Mouse (Mus musculus): Measurements from ENCODE around the gene Mtnr1b.
A peak's percentile ranks its signal among the peaks of the same experiment; 100 is the strongest.
"Not testable (repeated sequence)": the region's sequence is repeated elsewhere in the genome, so short reads cannot be mapped to it uniquely, and the experiment has no call there.

Mtnr1b gene

GRCm38 (mm10) chr9:15874506-15875160, at the start of gene Mtnr1b:
Gene Mtnr1b (minus strand): TSS chr9:15874556.
- DNase-seq (ENCODE audit: low read depth, low spot score), result no peak

DNA sequence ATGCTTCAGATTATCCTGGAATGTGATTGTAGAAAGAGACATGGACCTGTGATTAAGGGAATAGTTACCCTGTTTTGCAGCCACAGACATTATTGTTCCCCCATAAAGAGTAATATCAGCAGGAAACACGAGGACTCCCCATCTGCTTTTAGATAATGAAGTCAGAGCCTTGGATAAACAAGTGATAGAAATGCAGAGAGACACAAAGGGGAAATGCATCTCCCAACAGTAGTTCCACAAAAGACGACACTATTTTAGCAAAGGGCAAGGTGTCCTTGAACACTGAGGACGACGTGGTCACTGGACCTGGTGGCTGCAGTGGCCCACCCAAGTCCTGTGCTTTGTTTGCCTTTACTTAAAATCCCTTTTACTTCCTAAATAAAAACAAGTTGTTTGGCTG, 45.9 kb upstream of the Mtnr1b start:
- no peak for DNase-seq (ENCODE audit: low read depth, low spot score)

DNA sequence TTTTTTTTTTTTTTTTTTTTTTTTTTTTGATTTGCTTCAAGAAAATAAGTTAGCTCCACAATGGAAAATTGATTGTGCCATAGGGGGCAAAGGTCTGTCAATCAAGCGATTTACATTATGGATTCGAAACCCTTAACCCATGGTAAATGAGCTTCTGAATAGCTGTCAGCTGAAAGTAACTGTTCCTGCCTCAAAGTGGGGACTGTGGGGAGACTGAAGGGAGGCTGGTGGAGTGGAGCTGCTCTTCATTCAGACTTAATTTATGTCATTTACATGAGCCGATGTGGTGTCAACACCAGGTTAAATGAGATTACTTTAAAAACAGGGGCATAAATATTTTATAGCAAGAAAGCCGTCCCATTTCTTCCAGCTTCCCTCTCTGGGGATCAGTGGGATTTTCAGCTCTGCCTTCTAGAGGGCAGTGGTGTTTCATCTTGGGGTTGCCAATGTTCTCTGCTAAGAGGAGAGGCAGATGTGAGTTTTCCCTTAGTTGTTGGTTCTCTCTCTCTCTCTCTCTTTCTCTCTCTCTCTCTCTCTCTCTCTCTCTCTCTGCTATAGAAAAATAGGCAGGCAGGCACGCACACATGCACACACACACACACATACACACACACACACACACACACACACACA, 45.1 kb upstream of the Mtnr1b start:
- DNase-seq (ENCODE audit: low read depth, low spot score), result no peak

DNA sequence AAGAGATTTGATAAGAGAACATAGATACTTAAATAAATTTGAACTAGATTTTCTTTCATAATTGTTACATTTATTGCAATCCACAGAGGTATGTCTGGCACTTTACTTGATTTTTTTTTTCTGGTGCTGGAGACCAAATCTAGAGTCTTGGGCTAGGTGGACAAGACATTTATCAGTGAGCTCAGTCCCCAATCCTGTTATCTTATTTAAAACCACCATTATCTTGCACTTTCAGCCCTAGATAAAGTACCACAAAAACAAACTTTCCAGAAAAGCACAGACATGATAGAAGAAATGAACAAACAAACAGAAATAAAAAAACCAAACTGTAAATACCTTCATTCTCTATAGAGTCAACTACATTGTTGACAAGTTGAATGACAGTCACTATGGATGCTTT, 42.2 kb upstream of the Mtnr1b start:
- no peak for DNase-seq (ENCODE audit: low read depth, low spot score)

DNA sequence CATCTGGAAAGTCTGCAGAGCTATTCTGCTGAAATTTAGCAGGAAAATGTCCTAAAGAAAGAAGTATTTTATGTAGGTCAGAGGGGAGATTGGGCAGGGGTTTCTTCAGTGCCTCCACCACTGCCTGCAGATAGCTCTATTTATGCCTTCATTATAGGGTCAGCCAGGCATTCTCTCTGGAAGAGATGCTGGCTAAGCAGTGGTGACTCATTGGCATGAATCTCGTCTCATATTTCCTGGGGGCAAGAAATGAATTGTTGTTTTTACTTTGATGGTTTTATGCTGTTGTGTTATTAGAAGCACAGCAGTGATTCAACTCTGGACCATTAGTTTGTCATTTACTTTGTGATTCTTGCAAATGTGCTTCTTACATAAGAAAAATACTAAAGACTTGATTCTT, 38.4 kb upstream of the Mtnr1b start:
- DNase-seq (ENCODE audit: low read depth, low spot score), result no peak

DNA sequence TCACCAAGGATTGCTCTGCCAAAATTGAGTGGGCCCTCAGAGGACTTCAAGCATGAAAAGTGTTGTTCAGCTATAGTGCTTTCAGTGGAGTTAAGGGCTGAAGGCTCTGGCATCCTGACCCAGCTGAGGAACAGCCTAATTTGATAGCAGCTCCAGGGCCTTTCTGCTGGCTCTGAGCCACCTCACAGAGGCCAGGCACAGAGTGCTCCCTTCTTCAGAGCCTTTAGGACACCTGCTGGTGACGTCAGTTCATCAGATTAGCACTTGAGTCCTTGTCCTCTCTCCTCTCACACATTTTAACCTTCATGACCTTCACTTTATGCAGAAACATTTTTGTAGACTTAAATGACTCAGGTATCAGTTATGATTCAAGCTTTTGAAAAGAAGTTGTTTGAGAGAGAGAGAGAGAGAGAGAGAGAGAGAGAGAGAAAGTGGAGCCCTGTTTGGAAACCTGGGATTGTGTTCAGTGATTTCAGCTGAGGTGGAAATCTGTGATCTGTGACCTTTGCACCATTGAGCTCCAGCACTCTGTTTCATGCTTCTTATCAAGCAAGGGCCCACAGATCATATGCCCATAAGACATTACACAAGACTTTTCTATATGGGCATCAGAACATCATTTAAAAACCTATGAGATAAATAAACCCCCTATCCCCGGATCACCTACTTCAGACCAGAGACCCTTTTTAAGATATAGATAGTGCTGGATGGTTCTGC, 35.2 kb upstream of the Mtnr1b start:
- DNase-seq (ENCODE audit: low read depth, low spot score), result no peak

DNA sequence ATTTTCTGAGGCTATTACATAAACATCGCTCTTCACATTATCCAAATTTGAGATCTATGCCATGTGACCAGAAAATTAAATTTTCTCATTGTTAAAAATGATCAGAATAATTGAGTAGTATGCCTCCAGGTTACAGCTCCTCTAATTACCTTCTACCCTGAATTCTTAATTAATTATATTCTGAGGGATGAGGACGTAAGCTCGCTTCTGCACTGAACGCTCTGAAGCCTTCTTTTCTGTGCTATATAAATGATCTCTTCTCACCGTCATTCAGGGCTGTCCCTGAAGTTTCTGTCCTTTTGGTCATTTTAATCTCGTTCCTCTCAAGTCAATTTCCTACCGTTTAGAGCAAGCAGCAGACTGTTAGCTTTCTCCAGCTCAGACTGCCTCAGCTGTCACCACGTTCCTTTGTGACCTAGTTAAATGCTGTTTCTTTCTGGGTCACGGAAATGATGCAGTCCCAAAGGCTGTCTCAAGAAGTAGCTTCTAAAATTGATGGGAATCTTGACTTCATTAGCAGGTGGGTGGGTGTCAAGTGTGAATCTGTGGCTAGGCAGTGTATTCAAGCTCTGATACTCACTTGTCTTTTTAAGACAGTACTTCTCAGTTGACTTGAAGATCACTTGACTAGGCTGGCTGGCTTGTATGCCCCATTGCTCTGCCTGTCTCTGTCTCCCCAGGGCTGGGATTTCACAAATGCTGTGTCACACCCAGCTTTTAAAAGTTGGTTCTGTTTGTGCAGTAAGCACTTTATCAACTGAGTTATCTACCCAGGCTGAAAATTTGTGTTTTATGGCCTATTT, 29.8 kb upstream of the Mtnr1b start:
- no peak for DNase-seq (ENCODE audit: low read depth, low spot score)

GRCm38 (mm10) chr9:15898112-15898511, 23.8 kb upstream of the Mtnr1b start:
- no peak for DNase-seq (ENCODE audit: low read depth, low spot score)

DNA sequence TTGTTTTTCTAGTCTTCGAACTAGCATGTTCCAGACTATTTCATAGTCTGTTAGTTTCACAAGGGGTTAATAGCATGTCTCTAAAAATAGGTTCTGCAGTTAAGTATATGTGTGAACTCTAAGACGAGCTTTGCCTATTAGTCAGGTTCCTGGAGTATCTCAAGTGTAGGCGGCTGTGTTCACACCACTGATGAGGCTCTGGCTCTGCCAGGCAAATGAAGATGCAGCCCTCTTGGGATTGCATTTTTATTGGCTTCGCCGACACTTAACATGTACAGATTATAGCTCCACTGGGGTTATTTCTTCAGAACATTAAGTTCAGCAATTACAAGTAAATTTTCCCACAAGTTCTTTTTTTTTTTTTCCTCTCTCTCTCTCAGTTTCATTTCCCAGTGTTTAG, 12.4 kb upstream of the Mtnr1b start:
- no peak for DNase-seq (ENCODE audit: low read depth, low spot score)

DNA sequence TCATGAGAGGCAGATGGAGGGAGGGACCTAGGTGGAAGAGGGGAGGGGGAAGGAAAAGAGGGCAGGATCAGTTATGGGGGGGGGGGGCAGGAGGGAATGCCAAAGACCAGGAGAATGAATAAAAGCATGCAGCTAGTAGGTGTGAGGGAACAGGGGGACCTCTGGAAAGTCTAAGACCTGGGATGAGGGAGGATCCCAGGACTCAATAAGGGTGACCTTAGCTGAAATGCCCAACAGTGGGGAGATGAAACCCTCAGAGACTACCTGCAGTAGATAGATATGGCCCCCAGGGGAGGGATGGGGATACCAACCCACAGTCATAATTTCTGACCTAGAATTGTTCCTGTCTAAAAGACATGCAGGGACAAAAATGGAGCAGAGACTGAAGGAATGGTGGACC, 6.4 kb upstream of the Mtnr1b start:
- no peak for DNase-seq (ENCODE audit: low read depth, low spot score)

DNA sequence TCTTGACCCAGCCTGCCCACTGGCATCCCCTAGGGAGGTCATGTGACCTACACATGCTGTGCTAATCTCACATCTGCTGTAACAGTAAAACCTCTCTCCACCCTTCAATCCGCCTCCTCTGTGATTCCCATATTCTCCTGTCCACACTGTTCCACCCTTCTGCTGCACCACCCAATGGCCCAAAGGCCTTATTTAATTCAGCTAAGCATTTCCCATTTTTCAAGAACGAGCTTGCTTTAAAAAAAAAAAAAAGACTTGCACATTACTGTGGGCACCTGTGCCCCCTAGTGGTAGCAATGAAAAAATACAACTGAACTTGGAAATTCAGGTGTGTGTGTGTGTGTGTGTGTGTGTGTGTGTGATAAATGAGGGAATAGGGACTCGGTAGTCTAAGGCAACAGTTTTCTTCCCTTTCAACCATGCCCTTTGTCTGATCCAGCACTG, 5.8 kb upstream of the Mtnr1b start:
- no peak for DNase-seq (ENCODE audit: low read depth, low spot score)

GRCm38 (mm10) chr9:15870013-15870412, 4.3 kb downstream of the Mtnr1b start:
- DNase-seq (ENCODE audit: low read depth, low spot score), result no peak

DNA sequence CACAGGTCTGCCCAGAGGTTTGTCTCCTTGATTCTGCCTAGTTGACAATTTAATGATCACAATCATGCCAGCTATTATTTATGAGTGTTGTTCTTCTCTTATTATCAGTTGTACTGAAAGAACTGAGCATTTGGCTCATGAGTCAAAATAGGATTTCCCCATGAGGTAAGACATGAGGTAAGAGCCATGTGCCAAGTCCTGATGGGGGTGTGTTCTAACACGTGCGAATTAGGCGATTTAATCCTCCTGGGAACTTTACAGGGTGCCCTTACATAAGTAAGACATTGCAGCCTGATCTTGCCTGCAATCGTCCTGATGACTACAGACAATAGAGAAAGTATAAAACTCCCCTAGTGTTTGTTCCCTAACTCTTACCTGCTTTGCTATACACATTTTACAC, 4.9 kb downstream of the Mtnr1b start:
- no peak for DNase-seq (ENCODE audit: low read depth, low spot score)

GRCm38 (mm10) chr9:15866280-15867072, 7.9 kb downstream of the Mtnr1b start:
- no peak for DNase-seq (ENCODE audit: low read depth, low spot score)

GRCm38 (mm10) chr9:15861402-15861801, 13.0 kb downstream of the Mtnr1b start:
- no peak for DNase-seq (ENCODE audit: low read depth, low spot score)

DNA sequence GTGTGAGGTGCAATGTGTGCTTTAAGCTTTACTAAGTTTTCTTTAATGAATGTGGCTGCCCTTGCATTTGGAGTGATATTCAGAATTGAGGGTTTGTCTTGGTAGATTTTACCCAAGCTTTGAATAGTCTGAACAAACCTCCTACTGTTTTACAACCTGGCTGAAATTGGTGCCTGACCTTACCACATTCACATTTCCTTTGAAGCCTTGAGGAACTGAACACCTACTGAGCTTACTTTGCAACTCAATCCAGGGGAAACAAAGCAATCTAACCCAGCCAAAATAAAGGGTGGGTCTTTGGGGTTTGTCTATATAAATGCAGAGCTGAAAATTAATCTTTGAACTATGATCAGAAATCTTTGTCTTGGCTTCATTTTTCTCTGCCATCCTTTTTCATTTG, 23.6 kb downstream of the Mtnr1b start:
- peak; percentile 14 for DNase-seq (ENCODE audit: low read depth, low spot score)

DNA sequence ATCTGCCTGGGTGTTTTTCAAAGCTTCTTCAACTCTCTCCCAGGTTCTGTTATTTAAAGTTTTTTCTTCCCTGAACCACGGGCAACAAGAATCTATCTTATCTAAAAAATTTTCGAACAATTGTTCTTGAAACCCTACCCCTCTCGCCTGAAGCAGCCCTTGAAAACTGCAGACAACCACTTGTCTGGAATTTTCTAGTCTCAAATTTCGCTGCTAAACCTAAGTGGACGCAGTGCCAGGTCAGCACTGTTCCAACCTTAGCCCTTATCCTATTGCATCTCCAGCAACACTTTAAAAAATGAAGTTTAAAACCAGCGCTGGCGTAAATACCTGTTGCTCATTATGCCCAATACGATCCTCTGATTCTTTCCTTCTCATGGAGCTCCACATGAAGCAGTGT, 29.0 kb downstream of the Mtnr1b start:
- DNase-seq (ENCODE audit: low read depth, low spot score), result no peak

DNA sequence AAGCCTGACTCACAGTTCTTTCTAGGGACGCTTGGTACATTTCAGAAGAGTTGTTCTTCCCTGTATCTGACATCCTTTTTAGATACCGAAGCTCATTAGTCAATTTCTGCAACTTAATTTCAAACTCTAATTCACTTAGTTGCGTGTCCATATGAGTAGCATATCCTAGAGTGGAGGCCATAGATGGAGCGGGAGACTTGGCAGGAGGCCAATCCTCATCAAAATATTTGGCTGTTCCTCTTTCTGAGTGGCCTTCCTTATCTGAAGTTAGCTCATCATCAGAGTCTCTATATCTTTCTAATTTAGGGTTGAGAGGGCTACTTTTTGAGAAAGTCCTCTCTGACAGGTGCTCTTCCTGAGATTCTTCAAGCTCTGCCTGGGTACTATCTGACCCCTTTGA, 29.4 kb downstream of the Mtnr1b start:
- not testable (repeated sequence) for DNase-seq (ENCODE audit: low read depth, low spot score)

GRCm38 (mm10) chr9:15813002-15813911, 61.1 kb downstream of the Mtnr1b start:
- no peak for DNase-seq (ENCODE audit: low read depth, low spot score)

DNA sequence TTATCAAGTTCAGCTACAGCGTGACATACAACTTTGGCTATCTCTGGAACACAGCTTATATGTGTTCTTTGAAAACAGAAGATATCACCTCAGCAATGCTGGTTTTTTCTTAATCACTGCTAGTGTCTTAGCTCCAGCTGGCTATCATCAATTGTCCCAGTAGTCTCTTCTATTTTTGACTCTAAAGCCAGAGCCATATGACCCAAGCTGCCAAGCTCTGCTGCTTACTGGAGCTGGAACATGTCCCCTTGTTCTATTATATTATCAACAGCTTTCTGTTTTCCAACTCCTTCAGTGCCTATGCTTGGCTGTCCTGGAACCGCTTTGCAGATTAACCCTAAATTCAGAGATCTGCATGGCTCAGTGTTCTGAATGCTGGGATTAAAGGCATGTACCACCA, 70.1 kb downstream of the Mtnr1b start:
- DNase-seq (ENCODE audit: low read depth, low spot score), result no peak

Measured in WW6 (cell line).